Mouse (Mus musculus) small intestine, adult 2 months (tissue): ENCODE measurements around the gene AC134908.4.

Source experiments
- CTCF ChIP-seq: fragments of 200-500 bp; IDR thresholded peaks from 2 replicates; pipeline ENCODE4 v1.5.1; 2012; ENCODE audit warnings: low read depth, mild to moderate bottlenecking, control low read depth, inconsistent platforms, low read length, moderate library complexity, mixed read lengths; ENCODE audit not compliant: insufficient replicate concordance, insufficient read length; ENCODE audit errors: extremely low read depth
- POLR2A ChIP-seq: fragments of 200-500 bp; IDR thresholded peaks from 2 replicates; pipeline ENCODE4 v1.6.1; 2012; ENCODE audit warnings: low read depth, mild to moderate bottlenecking, control low read depth, inconsistent platforms, low read length, moderate library complexity

- TF ChIP-seq CTCF, result no peak
- no peak for TF ChIP-seq POLR2A
These were observed 44.0 kb downstream of the AC134908.4 start for GRCm38 (mm10) chr17:25751446-25751845.
